Mouse (Mus musculus) CH12.LX (cell line): Measurements from ENCODE around the gene Svs2. TPM values are rescaled to one million over a fixed set of nuclear protein-coding genes. Genes with fewer than 3 reads are reported as not detected.
"Not testable (repeated sequence)": the region's sequence is repeated elsewhere in the genome, so short reads cannot be mapped to it uniquely, and the experiment has no call there.

Source experiments
- DNase-seq: peaks from one replicate; pipeline ENCODE4 v3.0.0-alpha.2; 2013; ENCODE audit errors: extremely low read depth
- H3K27ac ChIP-seq: 2 replicates; pipeline ENCODE4 v1.5.1; 2012; ENCODE audit warnings: low read depth, mild to moderate bottlenecking, control low read depth, moderate library complexity; ENCODE audit not compliant: insufficient read depth
- H3K27me3 ChIP-seq: replicated peaks from 2 replicates; pipeline ENCODE3; 2012; ENCODE audit warnings: inconsistent platforms
- H3K36me3 ChIP-seq, 2 experiments: replicated peaks in 1 of 2; 2 replicates each; pipeline versions ENCODE3 to v1.6.1; 2012; ENCODE audit warnings: inconsistent platforms in 1 of 2, low read length in 1 of 2, mild to moderate bottlenecking in 1 of 2, mixed read lengths in 1 of 2, moderate library complexity in 1 of 2; ENCODE audit not compliant: control insufficient read depth in 1 of 2, insufficient read depth in 1 of 2
- H3K4me1 ChIP-seq, 2 experiments: 2 replicates each; pipeline ENCODE4 v1.6.1; 2012; ENCODE audit warnings: inconsistent platforms in 1 of 2, moderate library complexity in 1 of 2; ENCODE audit not compliant: insufficient read depth in 2 of 2, control insufficient read depth in 1 of 2
- H3K4me2 ChIP-seq: 2 replicates; pipeline ENCODE4 v1.6.1; 2012; ENCODE audit warnings: low read depth, mild to moderate bottlenecking, control low read depth; ENCODE audit not compliant: poor library complexity, insufficient read depth, severe bottlenecking
- H3K4me3 ChIP-seq, 3 experiments: fragments of 150-350 bp in 1 of 3; sonication (generic) in 1 of 3; replicated peaks in 1 of 3; 2 replicates each; pipeline versions ENCODE3 to v1.5.1; 2011 to 2012; ENCODE audit warnings: low read depth in 2 of 3, low read length in 2 of 3, mild to moderate bottlenecking in 2 of 3, moderate library complexity in 2 of 3, control low read depth in 1 of 3, improper control_type of control experiment in 1 of 3, inconsistent platforms in 1 of 3, mixed read lengths in 1 of 3; ENCODE audit not compliant: poor library complexity in 1 of 3
- H3K79me2 ChIP-seq: replicated peaks from 2 replicates; pipeline ENCODE4 v1.6.1; 2012; ENCODE audit warnings: mild to moderate bottlenecking, moderate library complexity; ENCODE audit not compliant: control insufficient read depth, poor library complexity, insufficient read depth, severe bottlenecking; ENCODE audit errors: extremely low read depth
- H3K9ac ChIP-seq: 2 replicates; pipeline ENCODE4 v1.6.1; 2012; ENCODE audit warnings: low read depth, mild to moderate bottlenecking, control low read depth, moderate library complexity; ENCODE audit not compliant: insufficient read depth
- H3K9me3 ChIP-seq: replicated peaks from 2 replicates; pipeline ENCODE3; 2012; ENCODE audit warnings: low read length, inconsistent platforms, mixed read lengths
- BHLHE40 ChIP-seq: IDR thresholded peaks from 2 replicates; pipeline ENCODE4 v1.6.1; 2011; ENCODE audit warnings: mild to moderate bottlenecking, low read depth, low read length, improper control_type of control experiment
- CHD1 ChIP-seq: IDR thresholded peaks from 2 replicates; pipeline ENCODE4 v1.6.1; 2012; ENCODE audit warnings: low read depth, low read length, improper control_type of control experiment, inconsistent platforms
- CHD2 ChIP-seq: IDR thresholded peaks from 2 replicates; pipeline ENCODE4 v1.6.1; 2011; ENCODE audit warnings: low read length, improper control_type of control experiment
- CTCF ChIP-seq, 2 experiments: IDR thresholded peaks in 1 of 2; conservative IDR thresholded peaks in 1 of 2; 2 replicates each; pipeline ENCODE4 v1.5.1; 2011 to 2012; ENCODE audit warnings: low read depth in 2 of 2, low read length in 2 of 2, improper control_type of control experiment in 1 of 2, inconsistent platforms in 1 of 2, mild to moderate bottlenecking in 1 of 2, moderate library complexity in 1 of 2
- E2F4 ChIP-seq: IDR thresholded peaks from 2 replicates; pipeline ENCODE4 v1.6.1; 2011; ENCODE audit warnings: low read depth, low read length, improper control_type of control experiment; ENCODE audit not compliant: insufficient replicate concordance
- HCFC1 ChIP-seq: IDR thresholded peaks from 2 replicates; pipeline ENCODE4 v1.6.1; 2012; ENCODE audit warnings: low read depth, mild to moderate bottlenecking, inconsistent platforms, low read length, improper control_type of control experiment
- IRF4 ChIP-seq: IDR thresholded peaks from 2 replicates; pipeline ENCODE4 v1.6.1; 2014; ENCODE audit warnings: low read depth, mild to moderate bottlenecking, inconsistent platforms, low read length, improper control_type of control experiment
- MAX ChIP-seq: IDR thresholded peaks from 2 replicates; pipeline ENCODE4 v1.6.1; 2011; ENCODE audit warnings: low read length, improper control_type of control experiment
- MAZ ChIP-seq: IDR thresholded peaks from 2 replicates; pipeline ENCODE4 v1.6.1; 2012; ENCODE audit warnings: low read depth, mild to moderate bottlenecking, inconsistent platforms, low read length, improper control_type of control experiment, moderate library complexity
- MEF2A ChIP-seq: IDR thresholded peaks from 2 replicates; pipeline ENCODE4 v1.6.1; 2014; ENCODE audit warnings: low read depth, mild to moderate bottlenecking, inconsistent platforms, low read length, improper control_type of control experiment, borderline replicate concordance
- MXI1 ChIP-seq: IDR thresholded peaks from 2 replicates; pipeline ENCODE4 v1.6.1; 2011; ENCODE audit warnings: mild to moderate bottlenecking, low read depth, low read length, improper control_type of control experiment
- MYC ChIP-seq: IDR thresholded peaks from 2 replicates; pipeline ENCODE4 v1.6.1; 2011; ENCODE audit warnings: low read depth, mild to moderate bottlenecking, improper control_type of control experiment, low read length
- NELFE ChIP-seq: IDR thresholded peaks from 2 replicates; pipeline ENCODE4 v1.6.1; 2011; ENCODE audit warnings: low read depth, low read length, improper control_type of control experiment
- PAX5 ChIP-seq: IDR thresholded peaks from 2 replicates; pipeline ENCODE4 v1.6.1; 2012; ENCODE audit warnings: low read length, inconsistent platforms, mixed read lengths
- POLR2A ChIP-seq: IDR thresholded peaks from 2 replicates; pipeline ENCODE4 v1.6.1; 2011; ENCODE audit warnings: low read depth, mild to moderate bottlenecking, improper control_type of control experiment, low read length
- RAD21 ChIP-seq: IDR thresholded peaks from 2 replicates; pipeline ENCODE4 v1.6.1; 2011; ENCODE audit warnings: low read depth, mild to moderate bottlenecking, low read length, improper control_type of control experiment, moderate library complexity
- SIN3A ChIP-seq: IDR thresholded peaks from 2 replicates; pipeline ENCODE4 v1.6.1; 2012; ENCODE audit warnings: low read length, improper control_type of control experiment, inconsistent platforms
- SMC3 ChIP-seq: IDR thresholded peaks from 2 replicates; pipeline ENCODE4 v1.6.1; 2011; ENCODE audit warnings: low read depth, low read length, improper control_type of control experiment
- UBTF ChIP-seq: IDR thresholded peaks from 2 replicates; pipeline ENCODE4 v1.6.1; 2012; ENCODE audit warnings: low read depth, mild to moderate bottlenecking, inconsistent platforms, low read length, improper control_type of control experiment, moderate library complexity
- USF1 ChIP-seq: IDR thresholded peaks from 2 replicates; pipeline ENCODE4 v1.6.1; 2014; ENCODE audit warnings: low read depth, mild to moderate bottlenecking, inconsistent platforms, low read length, improper control_type of control experiment
- ZKSCAN1 ChIP-seq: IDR thresholded peaks from 2 replicates; pipeline ENCODE4 v1.6.1; 2012; ENCODE audit warnings: low read depth, inconsistent platforms, low read length, improper control_type of control experiment, borderline replicate concordance
- ZNF384 ChIP-seq: IDR thresholded peaks from 2 replicates; pipeline ENCODE4 v1.6.1; 2012; ENCODE audit warnings: low read depth, low read length, improper control_type of control experiment, inconsistent platforms
- dilution Hi-C: fragments of 300-500 bp; cut with MboI; formaldehyde crosslinking; loops from 2 replicates; pipeline ENCODE4 v1.14.3; 2020; ENCODE audit warnings: low sequenced_read_pairs; ENCODE audit not compliant: extremely low pct_unique_long_range_greater_than_20kb, extremely low pct_ligation_motif_present
- in situ Hi-C: fragments of 300-500 bp; cut with MboI; formaldehyde crosslinking; loops from 3 replicates; pipeline ENCODE4 v1.14.3; 2019; ENCODE audit warnings: low sequenced_read_pairs, low pct_ligation_motif_present, low pct_unique_long_range_greater_than_20kb, mixed read lengths
- polyA plus RNA-seq: library from polyadenylated mRNA; unstranded; fragments of >175 nt; gene quantifications from 2 replicates; pipeline ENCODE4 v1.2.1, GENCODE M21; 2012; ENCODE audit warnings: low read depth; ENCODE audit not compliant: insufficient read length
- total RNA-seq, 2 experiments: library from RNA; depleted of rRNA; stranded (reverse); fragments of 300-350 nt in 1 of 2; fragments of >200 nt in 1 of 2; gene quantifications; 2 replicates each; pipeline ENCODE4 v1.2.3; 2012 to 2014

Gene Svs2
- total RNA-seq (2012; rRNA removed) = not detected in 2 replicates
- not detected in 2 replicates for total RNA-seq (2014; rRNA removed)
- not detected in 2 replicates for polyA plus RNA-seq

DNA sequence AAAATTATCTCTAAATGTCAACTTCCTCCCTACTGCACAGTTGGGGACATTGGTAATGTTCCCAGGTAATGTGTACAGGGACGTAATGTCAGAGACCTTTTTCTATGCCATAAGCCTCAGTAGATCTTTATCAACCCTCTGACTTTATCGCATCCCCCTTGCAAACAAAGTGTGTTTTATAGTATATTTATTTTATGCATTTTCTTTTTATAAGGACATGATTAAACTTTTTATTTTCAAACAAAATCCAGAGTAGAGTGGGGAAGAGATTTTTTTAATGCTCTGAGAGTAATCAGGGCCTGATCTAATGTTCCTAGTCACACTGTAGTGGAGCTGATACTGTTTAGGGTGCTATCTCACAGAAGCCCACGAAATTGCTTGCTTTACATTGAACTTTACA, at the start of gene Svs2:
Gene Svs2, minus strand, starts transcription at position 101 of the 400 bp plus-strand sequence.
- Histone ChIP-seq H3K4me3 (no peak within 1 kb of the TSS), H3K27ac (no peak within 1 kb of the TSS), H3K9me3 (no peaks in the 10 kb centered on the region), H3K79me2 (no peaks in the 10 kb centered on the region), H3K27me3 (no peaks in the 10 kb centered on the region), H3K4me1 (0 out of 4 replicates have a peak, but pooled peaks cover 0 to 2% of the 10 kb centered on the region in 2 experiments), H3K36me3 (no peaks in the 10 kb centered on the region), H3K9ac (no peak within 1 kb of the TSS)
- in situ Hi-C loops (no loop called here), dilution Hi-C loops (no loop called here)
- no peak for TF ChIP-seq SMC3
- TF ChIP-seq PAX5 = no peak
- no peak for TF ChIP-seq RAD21
- TF ChIP-seq MAZ = no peak
- TF ChIP-seq MEF2A = no peak
- no peak for TF ChIP-seq E2F4
- no peak for TF ChIP-seq UBTF
- no peak for TF ChIP-seq MXI1
- no peak for TF ChIP-seq POLR2A
- no peak for TF ChIP-seq IRF4
- TF ChIP-seq HCFC1 = no peak
- no peak for TF ChIP-seq NELFE
- TF ChIP-seq USF1 = no peak
- TF ChIP-seq MYC = no peak
- no peak for TF ChIP-seq BHLHE40
- no peak for TF ChIP-seq CTCF (conservative IDR thresholded peaks at IDR 0.05 in 1 of 2, IDR thresholded peaks at IDR 0.05 in 1 of 2; ENCODE audit: low read depth in 2 of 2, low read length in 2 of 2)
- no peak for TF ChIP-seq CHD1
- TF ChIP-seq, all 38 proteins: peak for 0
- no peak for DNase-seq
- no peak within 1 kb of the TSS for H3K4me2 ChIP-seq

- no peak within 1 kb of the TSS for H3K4me2 ChIP-seq
- no peak within 1 kb of the TSS for H3K27ac ChIP-seq
- H3K79me2 ChIP-seq = no peaks in the 10 kb centered on the region
- no peaks in the 10 kb centered on the region for H3K27me3 ChIP-seq
- no peak within 1 kb of the TSS for H3K4me3 ChIP-seq
- H3K4me1 ChIP-seq = no peaks in the 10 kb centered on the region
- no peaks in the 10 kb centered on the region for H3K9me3 ChIP-seq
- dilution Hi-C loops = no loop called here
- H3K9ac ChIP-seq = no peak within 1 kb of the TSS
- in situ Hi-C loops = no loop called here
- TF ChIP-seq SIN3A (no peak), ZNF384 (no peak), CHD2 (no peak), MAX (no peak), ZKSCAN1 (no peak), HCFC1 (no peak), UBTF (no peak), MEF2A (no peak)
- H3K36me3 ChIP-seq = no peaks in the 10 kb centered on the region
- no peak for DNase-seq
These were observed 40.1 kb upstream of the Svs2 start, which contains the start of gene Svs4 for GRCm38 (mm10) chr2:164278359-164278758. TSS of gene Svs4 (minus strand) at chr2:164278459.

GRCm38 (mm10) chr2:164256540-164256939, 18.3 kb upstream of the Svs2 start, which contains the start of gene Svs3b:
TSS of gene Svs3b (minus strand) at chr2:164256640.
- dilution Hi-C loops, H3K9me3 ChIP-seq, H3K79me2 ChIP-seq, H3K4me1 ChIP-seq, H3K4me2 ChIP-seq, H3K27ac ChIP-seq, in situ Hi-C loops, DNase-seq, H3K4me3 ChIP-seq, H3K36me3 ChIP-seq, H3K9ac ChIP-seq, H3K27me3 ChIP-seq: not testable (repeated sequence)
